Mouse (Mus musculus): ENCODE results near the gene Shisa5.
A peak's percentile ranks its signal among the peaks of the same experiment; 100 is the strongest.

DNA sequence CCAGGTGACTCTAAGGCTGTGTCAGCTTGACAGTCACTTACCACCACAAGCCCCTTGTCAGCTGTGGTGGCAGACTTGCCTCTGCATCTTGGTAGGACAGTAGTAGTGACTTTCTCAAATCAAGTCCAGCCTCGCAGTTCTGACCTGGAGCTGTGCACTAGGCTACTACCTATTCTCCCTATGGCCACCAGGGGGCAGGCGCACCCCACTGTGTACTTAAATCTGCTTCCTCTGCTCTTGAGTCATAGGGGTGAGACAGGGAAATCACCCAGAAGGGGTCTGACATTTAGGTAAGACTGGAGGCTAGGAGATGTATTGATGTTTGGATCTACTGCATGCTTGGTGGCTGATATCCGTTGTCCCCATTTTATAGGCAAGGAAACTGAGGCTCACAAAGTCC lies 37.6 kb upstream of the Shisa5 start:
- peak; percentile 93 for TF ChIP-seq CTCF (IDR thresholded peaks at IDR 0.05; ENCODE audit: borderline replicate concordance, extremely low read depth, insufficient read depth, insufficient read length)
- no peak for TF ChIP-seq POLR2A (IDR thresholded peaks at IDR 0.05; ENCODE audit: borderline replicate concordance, extremely low read depth, insufficient read depth, insufficient read length, poor library complexity, severe bottlenecking)

All from brain, embryonic 14.5 days (tissue).